Mouse (Mus musculus) adipose tissue, adult 10 weeks (tissue): ENCODE data around the gene Krt9. TPM values are rescaled to one million over a fixed set of nuclear protein-coding genes. Genes with fewer than 3 reads are reported as not detected.

Source experiments
- polyA plus RNA-seq: library from polyadenylated mRNA; stranded (reverse); fragments of 350-450 nt; fragmentation: Illumina TruSeq; extraction: RNeasy Lipid Tissue Mini Kit (QIAGEN cat#74804); gene quantifications from one replicate; pipeline ENCODE4 v1.2.3, GENCODE M21; 2014; ENCODE audit warnings: low read depth, low replicate concordance

Krt9 gene
- not detected for polyA plus RNA-seq

DNA sequence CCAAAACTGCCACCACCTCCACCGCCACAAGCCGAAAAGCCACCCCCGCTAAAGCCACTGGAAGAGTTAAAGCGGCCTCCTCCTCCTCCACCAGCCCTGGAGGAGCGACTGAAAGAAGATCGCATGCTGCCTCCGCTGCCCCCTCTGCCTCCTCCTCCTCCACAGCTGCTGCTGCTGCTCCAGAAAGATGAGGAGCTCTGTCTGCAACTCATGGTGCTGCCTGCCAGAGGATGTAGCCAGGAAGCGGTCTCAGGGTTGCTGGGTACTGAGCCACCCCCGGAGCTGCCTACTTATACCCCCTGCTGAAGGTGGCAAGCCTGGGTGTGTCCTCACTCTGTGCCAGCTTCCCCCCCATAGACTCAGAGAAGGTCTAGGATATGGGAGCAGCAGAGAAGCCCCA is at the start of gene Krt9:
Gene Krt9, minus strand, starts transcription at position 255 of the 400 bp plus-strand sequence.

DNA sequence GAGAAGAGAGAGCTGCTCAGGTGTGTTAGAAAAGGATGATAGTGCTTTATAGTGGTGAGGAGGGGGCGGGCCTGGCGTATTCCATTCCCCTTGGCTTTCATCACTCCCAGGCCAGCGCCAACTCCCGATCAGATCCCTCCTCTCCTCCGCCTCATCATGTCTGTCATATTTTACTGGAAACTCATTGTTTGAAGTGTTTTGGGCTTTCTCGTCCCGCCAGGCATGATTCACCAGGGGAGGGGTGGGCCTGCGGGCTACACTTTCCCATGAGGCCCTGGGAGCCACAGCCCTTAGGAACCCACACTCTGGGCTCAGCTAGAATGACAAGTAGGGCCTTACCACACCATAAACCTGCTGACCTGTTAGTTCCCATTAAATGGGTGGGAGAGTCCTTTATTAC is 14.5 kb upstream of the Krt9 start, which contains the start of gene Krt14:
Gene Krt14, minus strand, starts transcription at position 51 of the 400 bp plus-strand sequence.

DNA sequence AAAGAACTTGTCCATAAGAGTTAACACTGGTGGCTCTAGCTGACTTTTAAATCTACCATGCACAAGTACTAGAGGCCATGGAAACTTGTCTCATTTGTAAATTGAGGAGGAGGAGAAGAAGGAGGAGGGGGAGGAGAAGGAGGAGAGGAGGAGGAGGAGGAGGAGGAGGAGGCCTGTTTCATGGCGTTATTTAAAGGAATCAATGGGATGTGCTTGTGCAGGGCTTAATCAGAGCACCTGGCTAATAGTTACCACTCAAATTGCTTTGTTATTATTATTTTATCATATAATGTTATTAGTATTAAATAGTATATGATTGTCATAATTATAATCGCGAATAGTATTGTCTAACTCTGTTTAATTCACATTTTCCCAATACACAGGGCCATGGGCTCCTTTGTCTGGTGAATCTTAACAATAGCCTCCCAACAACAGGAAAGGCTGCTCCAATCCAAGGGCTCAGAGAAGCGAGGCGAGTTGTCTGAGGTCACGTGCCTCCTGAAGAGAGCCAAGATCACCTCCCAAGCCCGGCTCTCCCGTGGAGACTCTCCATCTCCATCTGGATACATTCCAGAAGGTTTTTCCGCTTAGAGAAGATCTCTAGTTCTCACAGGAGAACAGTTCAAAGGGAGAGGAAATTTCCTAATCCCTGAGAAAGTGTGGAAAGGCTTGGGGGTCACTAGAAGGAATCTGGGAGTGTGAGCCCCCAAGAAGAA is 44.3 kb downstream of the Krt9 start, which contains the start of gene Krt19:
Gene Krt19, minus strand, starts transcription at position 51 of the 716 bp plus-strand sequence.

Other genes with a start within 250 kb of the Krt9 start
- gene Krtap9-5, start 244.8 kb downstream of the Krt9 start, polyA plus RNA-seq: not detected
- gene Krtap29-1, start 214.2 kb downstream of the Krt9 start, polyA plus RNA-seq: not detected
- not detected for gene Krtap16-1, start 206.6 kb downstream of the Krt9 start, polyA plus RNA-seq
- not detected for gene Krtap17-1, start 199.3 kb downstream of the Krt9 start, polyA plus RNA-seq
- not detected for gene Krt33a, start 177.0 kb downstream of the Krt9 start, polyA plus RNA-seq
- gene Krt33b, start 163.4 kb downstream of the Krt9 start, polyA plus RNA-seq: not detected
- not detected for gene Krt34, start 151.7 kb downstream of the Krt9 start, polyA plus RNA-seq
- gene Krt31, start 142.7 kb downstream of the Krt9 start, polyA plus RNA-seq: not detected
- gene Krt32, start 105.0 kb downstream of the Krt9 start, polyA plus RNA-seq: 0.31 TPM
- gene Krt35, start 97.0 kb downstream of the Krt9 start, polyA plus RNA-seq: not detected
- gene Krt36, start 87.6 kb downstream of the Krt9 start, polyA plus RNA-seq: 0.48 TPM
- gene Krt13, start 71.7 kb downstream of the Krt9 start, polyA plus RNA-seq: not detected
- 10.5 TPM for gene Krt15, start 57.3 kb downstream of the Krt9 start, polyA plus RNA-seq
- 152 TPM for gene Krt19, start 44.6 kb downstream of the Krt9 start, polyA plus RNA-seq
- gene Krt14, start 14.3 kb upstream of the Krt9 start, polyA plus RNA-seq: 34.6 TPM
- gene Krt16, start 55.7 kb upstream of the Krt9 start, polyA plus RNA-seq: not detected
- gene Krt17, start 67.8 kb upstream of the Krt9 start, polyA plus RNA-seq: 2.0 TPM
- not detected for gene Krt42, start 76.6 kb upstream of the Krt9 start, polyA plus RNA-seq
- gene Eif1, start 126.6 kb upstream of the Krt9 start, polyA plus RNA-seq: 496 TPM
- not detected for gene Gast, start 141.2 kb upstream of the Krt9 start, polyA plus RNA-seq
- 33.4 TPM for gene Hap1, start 162.9 kb upstream of the Krt9 start, polyA plus RNA-seq
- 129 TPM for gene Jup, start 204.5 kb upstream of the Krt9 start, polyA plus RNA-seq
- gene P3h4, start 221.6 kb upstream of the Krt9 start, polyA plus RNA-seq: 22.9 TPM
- 17.5 TPM for gene Fkbp10, start 222.5 kb upstream of the Krt9 start, polyA plus RNA-seq
- 33.0 TPM for gene Nt5c3b, start 248.6 kb upstream of the Krt9 start, polyA plus RNA-seq
- 12.0 TPM for gene Klhl10, start 248.7 kb upstream of the Krt9 start, polyA plus RNA-seq